Mouse (Mus musculus) midbrain, embryonic 10.5 days (tissue): Measurements from ENCODE around the gene Plcb4. TPM values are rescaled to one million over a fixed set of nuclear protein-coding genes. Genes with fewer than 3 reads are reported as not detected.
A peak's percentile ranks its signal among the peaks of the same experiment; 100 is the strongest.

Source experiments
- DNase-seq: peaks from one replicate; pipeline ENCODE4 v3.0.0-alpha.2; 2017; ENCODE audit warnings: low spot score
- H3K27ac ChIP-seq: fragments of 300-500 bp; sonication (generic); replicated peaks from 2 replicates; pipeline ENCODE4 v1.5.1; 2016; ENCODE audit warnings: mild to moderate bottlenecking
- H3K27me3 ChIP-seq: fragments of 300-500 bp; sonication (generic); 2 replicates; pipeline ENCODE4 v1.6.1; 2016; ENCODE audit warnings: low read depth, mild to moderate bottlenecking; ENCODE audit not compliant: poor library complexity, severe bottlenecking
- H3K36me3 ChIP-seq: fragments of 300-500 bp; sonication (generic); 2 replicates; pipeline ENCODE4 v1.6.1; 2016; ENCODE audit warnings: mild to moderate bottlenecking, moderate library complexity
- H3K4me1 ChIP-seq: fragments of 300-500 bp; sonication (generic); 2 replicates; pipeline ENCODE4 v1.6.1; 2016
- H3K4me3 ChIP-seq: fragments of 300-500 bp; sonication (generic); 2 replicates; pipeline ENCODE4 v1.5.1; 2016; ENCODE audit warnings: mild to moderate bottlenecking, moderate library complexity
- H3K9me3 ChIP-seq: fragments of 300-500 bp; sonication (generic); replicated peaks from 2 replicates; pipeline ENCODE4 v1.6.1; 2016; ENCODE audit warnings: mild to moderate bottlenecking
- WGBS: fragments of 180-500 bp; shearing (Covaris S2); methylation state at CpG from one replicate; pipeline ENCODE4 v1.1.7; 2016; 5-methylcytosine and 5-hydroxymethylcytosine counted together
- polyA plus RNA-seq: library from polyadenylated mRNA; unstranded; fragments of >200 nt; fragmentation: Nextera tagmentation; extraction: Ambion mirVana; gene quantifications from 2 replicates; pipeline ENCODE4 v1.2.1, GENCODE M21; 2016

The Plcb4 gene
- polyA plus RNA-seq, 1 experiment from 2014 or later = 17.5 TPM

DNA sequence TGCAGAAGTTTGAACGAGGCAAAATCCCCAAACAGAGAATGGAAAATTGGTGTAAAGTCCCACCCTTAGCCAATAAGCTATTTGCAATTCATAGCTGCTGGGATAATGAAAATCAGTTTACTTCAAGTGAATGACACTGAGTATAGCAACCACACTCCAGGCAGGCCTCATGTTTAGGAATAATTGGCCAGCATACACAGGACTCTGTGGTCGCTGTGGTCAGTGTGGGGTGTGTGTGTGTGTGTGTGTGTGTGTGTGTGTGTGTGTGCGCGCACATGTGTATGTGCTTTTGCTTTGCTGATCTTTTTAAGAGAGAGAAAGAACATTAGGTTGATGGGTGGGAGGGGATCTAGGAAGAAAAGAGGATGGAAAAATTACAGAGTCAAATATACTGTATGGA lies 134.1 kb downstream of the Plcb4 start:
- Histone ChIP-seq H3K36me3 (no peaks in the 10 kb centered on the region), H3K27ac (no peak overlapping the region), H3K27me3 (no peaks in the 10 kb centered on the region), H3K4me1 (peaks cover 28% of the 10 kb centered on the region), H3K4me3 (no peak overlapping the region), H3K9me3 (no peaks in the 10 kb centered on the region)
- DNase-seq = no peak
- 97% methylated on average over 4 of the region's 4 CpGs for WGBS

DNA sequence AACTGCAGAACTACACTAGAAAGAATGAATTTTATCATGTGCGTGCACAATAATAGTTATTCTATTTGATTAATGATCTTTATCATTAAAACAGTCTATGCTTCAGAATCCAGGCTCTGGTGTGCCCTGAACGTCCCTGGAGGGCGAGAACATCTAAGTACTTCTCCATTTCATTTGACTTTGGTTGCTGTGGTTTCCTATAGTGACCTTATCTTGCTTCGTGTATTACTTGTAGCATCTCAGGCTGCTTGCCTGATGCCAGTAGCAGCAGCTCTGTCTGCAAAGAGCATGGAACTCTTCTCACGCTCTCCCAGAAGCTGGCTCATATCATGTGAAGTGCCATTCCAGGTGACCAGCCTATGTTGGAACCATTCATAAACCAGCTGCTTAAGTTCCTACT lies 137.9 kb downstream of the Plcb4 start:
- Histone ChIP-seq H3K4me3 (no peak overlapping the region), H3K36me3 (no peaks in the 10 kb centered on the region), H3K27ac (no peak overlapping the region), H3K4me1 (peaks cover 32% of the 10 kb centered on the region), H3K27me3 (no peaks in the 10 kb centered on the region), H3K9me3 (no peaks in the 10 kb centered on the region)
- no peak for DNase-seq
- WGBS = 91% methylated on average over 5 of the region's 5 CpGs

DNA sequence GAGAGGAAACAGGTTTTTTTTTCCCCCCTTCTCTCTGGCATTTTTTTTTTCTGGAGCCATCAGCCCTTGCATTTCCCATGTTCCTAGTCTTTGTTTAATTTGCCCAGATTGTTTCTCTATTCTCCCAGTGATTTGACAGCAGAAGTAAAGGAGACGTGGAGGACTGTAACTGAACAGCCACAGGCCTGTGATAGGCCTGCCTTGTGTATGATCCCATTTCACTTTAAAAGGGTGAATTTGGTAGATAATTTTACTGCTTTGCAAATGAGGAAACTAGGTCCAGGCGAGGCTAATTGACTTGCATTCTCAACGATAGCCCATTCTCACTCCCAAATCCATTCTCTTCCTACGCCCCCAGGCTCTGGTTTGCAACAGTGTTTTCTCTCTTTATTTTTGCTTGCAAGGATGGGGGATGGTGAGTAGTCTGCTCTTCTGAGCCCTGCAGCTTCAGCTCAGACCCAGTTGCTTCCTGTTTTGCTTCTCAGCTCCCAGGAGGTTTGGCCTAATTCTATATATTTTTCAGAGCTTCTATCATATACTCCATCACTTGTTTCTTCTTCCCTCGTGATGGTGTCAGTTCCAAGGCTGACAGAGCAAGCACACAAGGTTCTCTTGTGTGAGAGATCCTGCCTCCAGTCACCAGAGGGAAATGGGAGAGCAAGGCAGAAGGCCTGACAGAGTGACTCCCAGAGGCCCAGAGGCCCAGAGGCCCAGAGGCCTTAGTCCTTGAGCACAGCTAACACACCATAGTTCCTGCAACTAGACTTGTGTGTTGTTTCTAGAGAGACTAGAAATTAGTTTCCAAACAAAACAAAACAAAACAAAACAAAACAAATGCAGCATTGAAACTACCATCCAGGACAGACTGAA lies 139.1 kb downstream of the Plcb4 start:
- Histone ChIP-seq H3K27me3 (no peaks in the 10 kb centered on the region), H3K27ac (peak overlapping the region; percentile 59; the same call in 1 of the 2 replicates), H3K4me1 (peaks cover 32% of the 10 kb centered on the region), H3K4me3 (no peak overlapping the region), H3K9me3 (no peaks in the 10 kb centered on the region), H3K36me3 (no peaks in the 10 kb centered on the region)
- DNase-seq = no peak
- WGBS = 49% methylated on average over 5 of the region's 5 CpGs

DNA sequence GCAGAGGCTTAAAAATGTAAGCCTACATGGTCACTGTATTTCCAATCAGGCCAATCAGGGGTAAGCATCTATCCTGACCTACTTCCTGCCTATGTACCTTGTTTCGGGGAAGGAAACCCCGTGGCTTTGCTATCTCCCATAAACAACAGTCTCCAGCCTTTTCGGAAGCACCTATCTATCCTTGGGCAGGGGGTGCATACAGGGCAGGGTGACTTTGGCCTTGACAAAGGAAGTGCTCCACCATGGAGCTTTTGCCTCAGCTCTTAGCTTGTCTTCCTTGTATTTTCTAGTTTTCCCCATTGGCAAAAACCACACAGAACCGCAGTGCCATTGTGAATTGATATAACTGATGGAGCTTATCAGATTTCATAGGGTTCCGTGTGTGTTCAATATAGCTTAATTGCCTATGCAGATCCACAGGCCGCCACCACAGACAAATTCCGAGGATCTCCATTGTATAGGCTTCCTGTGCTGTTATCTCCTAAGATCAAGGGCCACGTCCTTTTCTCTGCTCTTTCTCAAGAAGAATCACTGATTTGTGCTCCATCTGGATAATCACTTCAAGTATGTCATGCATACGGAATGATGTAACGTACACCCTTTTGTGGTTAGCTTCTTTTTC lies 140.4 kb downstream of the Plcb4 start:
- Histone ChIP-seq H3K36me3 (no peaks in the 10 kb centered on the region), H3K27ac (no peak overlapping the region), H3K27me3 (no peaks in the 10 kb centered on the region), H3K4me3 (no peak overlapping the region), H3K9me3 (no peaks in the 10 kb centered on the region), H3K4me1 (peaks cover 21% of the 10 kb centered on the region)
- DNase-seq = no peak
- 62% methylated on average over 10 of the region's 10 CpGs for WGBS

DNA sequence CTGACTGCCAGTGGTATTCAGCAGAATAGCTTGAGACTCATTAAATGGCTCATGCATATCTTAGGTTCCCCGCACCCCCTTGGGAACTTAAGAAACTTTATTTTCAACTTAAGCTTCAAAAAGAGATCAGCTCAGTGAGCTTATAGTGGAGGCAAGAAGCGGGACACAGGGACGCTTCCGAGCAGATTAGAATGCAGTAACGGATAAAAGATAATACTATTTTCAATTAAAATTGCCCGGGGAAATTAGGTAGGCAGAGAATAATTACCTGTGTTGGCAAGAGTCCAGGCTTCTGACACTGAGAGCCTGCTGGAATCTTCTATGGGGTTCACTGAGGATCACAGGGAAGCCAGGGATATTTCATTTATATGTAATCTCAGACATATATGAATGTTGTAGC lies 141.6 kb downstream of the Plcb4 start:
- Histone ChIP-seq H3K27me3 (no peaks in the 10 kb centered on the region), H3K9me3 (no peaks in the 10 kb centered on the region), H3K27ac (no peak overlapping the region), H3K36me3 (no peaks in the 10 kb centered on the region), H3K4me3 (no peak overlapping the region), H3K4me1 (peaks cover 19% of the 10 kb centered on the region)
- no peak for DNase-seq
- WGBS = 83% methylated on average over 6 of the region's 6 CpGs

DNA sequence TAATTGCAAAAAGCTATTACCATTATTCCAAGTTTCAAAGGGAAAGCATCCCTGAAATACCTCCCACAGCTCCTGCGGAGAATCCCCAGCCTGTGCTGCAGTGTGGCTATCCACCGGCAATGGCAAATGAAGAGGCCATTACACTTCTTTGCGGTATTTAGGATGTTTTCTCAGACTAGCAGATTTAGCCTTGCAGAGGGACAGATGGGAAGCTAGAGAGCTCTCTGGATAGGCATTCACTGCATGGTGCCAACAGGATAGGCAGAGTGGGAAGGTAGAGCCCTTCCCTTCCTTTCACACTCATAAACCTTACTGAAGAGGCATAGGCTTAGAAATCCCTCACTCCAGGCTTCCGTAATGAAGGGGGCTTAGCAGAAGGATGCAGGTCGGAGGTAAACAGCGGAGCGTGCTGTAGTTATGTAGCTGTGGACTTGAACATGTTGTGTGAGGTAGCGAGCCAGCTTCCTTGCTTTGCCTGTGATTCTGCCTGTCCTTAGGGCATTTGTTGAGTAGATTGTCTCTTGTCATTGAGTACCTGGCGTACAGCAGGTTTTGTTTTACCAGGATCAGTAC lies 144.2 kb downstream of the Plcb4 start:
- DNase-seq = no peak
- Histone ChIP-seq H3K36me3 (no peaks in the 10 kb centered on the region), H3K27me3 (no peaks in the 10 kb centered on the region), H3K27ac (no peak overlapping the region), H3K9me3 (no peaks in the 10 kb centered on the region), H3K4me1 (peaks cover 15% of the 10 kb centered on the region), H3K4me3 (no peak overlapping the region)
- WGBS = 91% methylated on average over 9 of the region's 9 CpGs

DNA sequence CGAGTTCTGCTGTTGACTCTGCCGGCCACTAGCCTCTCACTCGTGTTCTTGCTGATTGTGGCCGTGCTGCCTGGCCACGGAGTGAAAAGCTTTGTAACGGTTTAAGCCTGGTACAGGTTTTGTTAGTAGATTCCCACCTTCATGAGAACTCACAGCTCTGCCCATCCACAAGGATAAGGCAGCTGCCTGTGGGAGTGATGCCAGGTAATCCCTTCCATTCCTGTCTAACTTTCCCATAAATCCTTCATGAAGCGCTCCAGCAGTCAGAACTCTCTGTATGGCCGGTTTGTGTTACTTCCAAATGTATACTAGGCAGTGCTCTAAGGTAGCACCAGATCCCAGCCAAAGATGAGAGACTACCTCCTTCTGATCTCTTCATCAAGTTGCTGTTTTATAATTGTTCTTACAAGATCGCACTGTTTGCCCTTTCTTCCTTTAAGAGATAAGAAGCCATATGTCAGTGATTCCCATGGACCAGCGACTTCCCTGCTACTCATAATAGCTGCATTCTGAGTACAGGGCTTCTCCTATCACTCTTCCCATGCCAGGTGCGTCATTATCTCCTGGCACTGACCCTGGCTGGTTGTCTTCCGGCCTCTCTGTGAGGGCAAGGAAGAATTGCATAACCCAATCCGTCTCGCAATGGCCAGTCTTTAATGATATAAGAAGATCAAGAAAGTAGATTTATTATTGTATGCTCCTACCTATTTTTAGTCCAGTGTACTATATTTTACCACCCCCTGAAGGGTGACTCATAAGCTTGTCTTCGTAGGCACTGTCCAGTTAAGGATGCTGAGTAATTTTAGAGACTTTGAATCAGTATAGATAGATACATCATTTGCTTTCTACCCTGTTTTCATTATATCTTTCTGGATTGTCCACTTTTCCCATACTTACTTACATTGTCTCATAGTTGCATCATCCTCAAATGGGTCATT lies 147.2 kb downstream of the Plcb4 start:
- Histone ChIP-seq H3K27me3 (no peaks in the 10 kb centered on the region), H3K9me3 (no peaks in the 10 kb centered on the region), H3K27ac (no peak overlapping the region), H3K36me3 (no peaks in the 10 kb centered on the region), H3K4me3 (no peak overlapping the region), H3K4me1 (0 out of 2 replicates have a peak, but pooled peaks cover 2% of the 10 kb centered on the region)
- no peak for DNase-seq
- WGBS = 93% methylated on average over 15 of the region's 15 CpGs

DNA sequence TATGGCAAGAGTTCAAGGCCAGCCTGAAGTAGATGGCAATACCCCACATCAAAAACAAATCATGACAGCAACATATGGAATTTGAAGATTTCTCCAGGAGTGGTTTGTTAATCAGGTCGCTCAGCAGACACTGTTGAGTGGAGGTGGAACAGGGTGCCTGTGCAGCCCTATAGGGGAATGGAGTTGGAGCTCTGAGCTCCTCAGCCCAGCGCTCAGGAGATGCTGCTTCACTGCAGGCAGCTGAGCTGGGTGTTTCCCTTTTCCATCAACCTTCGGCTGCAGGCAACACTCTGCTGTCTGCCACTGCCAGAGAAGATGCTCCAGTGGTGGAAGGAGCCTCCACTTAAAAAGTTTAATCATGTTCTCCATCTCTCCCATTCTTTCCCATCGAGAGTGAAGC lies 149.5 kb downstream of the Plcb4 start:
- H3K36me3 ChIP-seq = no peaks in the 10 kb centered on the region
- H3K27me3 ChIP-seq = no peaks in the 10 kb centered on the region
- 0 out of 2 replicates have a peak, but pooled peaks cover 2% of the 10 kb centered on the region for H3K4me1 ChIP-seq
- H3K27ac ChIP-seq = no peak overlapping the region
- 84% methylated on average over 4 of the region's 4 CpGs for WGBS
- no peaks in the 10 kb centered on the region for H3K9me3 ChIP-seq
- no peak overlapping the region for H3K4me3 ChIP-seq
- no peak for DNase-seq

DNA sequence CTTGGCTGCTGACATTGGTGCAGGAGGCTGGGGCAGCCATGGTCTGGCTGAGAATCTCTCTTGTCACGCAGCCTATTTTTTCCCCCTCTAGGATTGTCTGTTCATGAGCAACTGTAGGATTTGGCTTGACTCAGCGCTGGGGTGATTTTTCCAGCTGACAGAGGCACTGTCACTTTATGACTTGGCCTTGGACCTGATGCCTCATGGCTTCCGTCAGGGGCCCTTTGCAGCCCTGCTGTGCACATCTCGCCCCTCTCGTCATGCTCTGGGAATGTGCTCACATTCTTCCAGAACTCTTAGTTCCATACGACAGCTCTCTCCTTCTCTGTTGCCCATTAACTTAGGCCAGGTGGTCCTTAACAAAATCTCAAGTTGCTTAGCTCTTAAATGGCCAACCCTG lies 152.0 kb downstream of the Plcb4 start:
- no peaks in the 10 kb centered on the region for H3K9me3 ChIP-seq
- no peak for DNase-seq
- H3K27ac ChIP-seq = peak overlapping the region; percentile 23; the same call in 1 of the 2 replicates
- no peak overlapping the region for H3K4me3 ChIP-seq
- H3K27me3 ChIP-seq = no peaks in the 10 kb centered on the region
- WGBS = 84% methylated on average over 6 of the region's 6 CpGs
- no peaks in the 10 kb centered on the region for H3K4me1 ChIP-seq
- peaks cover 4% of the 10 kb centered on the region; the same call in 1 of the 2 replicates for H3K36me3 ChIP-seq

DNA sequence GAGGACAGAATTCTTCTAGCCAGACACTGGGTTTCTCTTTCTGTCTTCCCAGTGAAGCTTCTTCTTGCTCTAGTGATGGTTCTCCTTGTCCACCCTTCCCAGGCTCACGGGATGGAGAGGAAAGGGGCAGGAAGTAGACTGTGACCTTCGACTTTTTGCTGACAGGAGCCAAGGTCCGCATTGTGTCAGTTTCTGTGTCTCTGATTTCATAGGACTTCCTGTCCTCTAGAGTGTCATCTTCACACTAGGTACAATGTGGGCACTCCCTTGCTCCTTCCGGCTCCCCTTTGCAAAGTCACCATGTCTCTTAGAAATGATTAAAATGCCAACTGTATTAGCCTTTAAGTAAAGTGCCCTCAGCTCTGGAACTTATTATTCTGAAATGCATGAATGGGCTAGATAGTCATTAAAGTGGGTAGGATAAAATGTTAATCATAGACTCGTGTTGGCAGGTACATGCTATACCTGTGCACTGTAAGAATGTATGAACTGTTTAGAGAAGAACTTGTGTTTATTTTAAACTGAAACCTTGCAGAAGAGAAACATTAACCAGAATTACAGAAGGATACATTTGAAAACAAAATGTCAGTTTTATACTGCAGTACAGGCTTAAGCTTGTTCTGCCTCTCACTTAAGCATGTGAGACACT lies 152.8 kb downstream of the Plcb4 start:
- WGBS = 84% methylated on average over 5 of the region's 5 CpGs
- H3K4me3 ChIP-seq = no peak overlapping the region
- no peaks in the 10 kb centered on the region for H3K27me3 ChIP-seq
- H3K9me3 ChIP-seq = no peaks in the 10 kb centered on the region
- H3K36me3 ChIP-seq = peaks cover 4% of the 10 kb centered on the region; the same call in 1 of the 2 replicates
- no peak for DNase-seq
- no peak overlapping the region for H3K27ac ChIP-seq
- no peaks in the 10 kb centered on the region for H3K4me1 ChIP-seq

DNA sequence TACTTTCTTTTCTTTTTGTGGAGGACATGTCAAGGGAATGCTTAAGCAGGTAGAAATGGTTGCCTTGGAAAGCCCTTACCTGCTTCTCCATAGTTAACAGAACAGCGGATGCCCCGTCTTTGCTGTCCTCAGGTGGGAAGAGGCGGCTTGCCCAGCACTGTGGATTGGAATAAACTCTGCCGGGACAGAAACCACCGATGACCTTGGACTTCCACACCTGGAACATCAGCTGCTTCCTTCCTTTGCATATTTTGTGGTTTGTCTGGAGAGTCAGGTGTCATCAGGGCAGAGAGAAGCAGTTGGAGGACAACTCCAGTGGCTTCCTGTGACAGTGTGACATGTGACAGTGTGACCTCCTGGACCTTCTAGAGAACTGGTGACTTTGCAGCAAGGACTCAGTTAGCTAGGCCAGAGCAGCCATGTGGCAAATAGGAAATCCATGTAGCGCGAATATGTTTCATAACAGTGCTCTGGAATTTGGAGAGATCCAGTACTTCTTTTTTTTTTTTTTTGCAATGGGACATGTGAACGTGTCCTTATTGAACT lies 154.0 kb downstream of the Plcb4 start:
- Histone ChIP-seq H3K4me1 (no peaks in the 10 kb centered on the region), H3K9me3 (no peaks in the 10 kb centered on the region), H3K4me3 (no peak overlapping the region), H3K27ac (no peak overlapping the region), H3K36me3 (peaks cover 4% of the 10 kb centered on the region; the same call in 1 of the 2 replicates), H3K27me3 (no peaks in the 10 kb centered on the region)
- 96% methylated on average over 8 of the region's 8 CpGs for WGBS
- no peak for DNase-seq
